Mouse (Mus musculus) heart, embryonic 11.5 days (tissue): ENCODE results near the gene Rps6kl1. TPM values are rescaled to one million over a fixed set of nuclear protein-coding genes. Genes with fewer than 3 reads are reported as not detected.

Source experiments
- ATAC-seq: fragments of 200-750 bp; cut with Nextera tagmentation; replicated peaks from 2 replicates; pipeline ENCODE4 v1.8.0; 2017; ENCODE audit warnings: moderate library complexity; ENCODE audit not compliant: insufficient number of reproducible peaks, low FRiP score, low TSS enrichment
- H3K27ac ChIP-seq: fragments of 300-500 bp; sonication (generic); 2 replicates; pipeline ENCODE4 v1.5.1; 2014; ENCODE audit warnings: mild to moderate bottlenecking, low read depth, low read length
- H3K27me3 ChIP-seq: fragments of 300-500 bp; sonication (generic); 2 replicates; pipeline ENCODE4 v1.6.1; 2014; ENCODE audit warnings: mild to moderate bottlenecking, low read length, mixed read lengths; ENCODE audit not compliant: control insufficient read depth, insufficient read depth
- H3K36me3 ChIP-seq: fragments of 300-500 bp; sonication (generic); 2 replicates; pipeline ENCODE4 v1.6.1; 2014; ENCODE audit warnings: mild to moderate bottlenecking, low read length, moderate library complexity, mixed read lengths; ENCODE audit not compliant: control insufficient read depth, insufficient read depth
- H3K4me1 ChIP-seq: fragments of 300-500 bp; sonication (generic); 2 replicates; pipeline ENCODE4 v1.6.1; 2014; ENCODE audit warnings: low read length; ENCODE audit not compliant: control insufficient read depth, insufficient read depth
- H3K4me2 ChIP-seq: fragments of 300-500 bp; sonication (generic); 2 replicates; pipeline ENCODE4 v1.6.1; 2014; ENCODE audit warnings: mild to moderate bottlenecking, moderate library complexity
- H3K4me3 ChIP-seq: fragments of 300-500 bp; sonication (generic); 2 replicates; pipeline ENCODE4 v1.5.1; 2014; ENCODE audit warnings: low read depth, low read length
- H3K9ac ChIP-seq: fragments of 300-500 bp; sonication (generic); 2 replicates; pipeline ENCODE4 v1.6.1; 2014; ENCODE audit warnings: mild to moderate bottlenecking, low read depth, low read length, moderate library complexity
- H3K9me3 ChIP-seq: fragments of 300-500 bp; sonication (generic); replicated peaks from 2 replicates; pipeline ENCODE4 v1.6.1; 2016; ENCODE audit warnings: low read length; ENCODE audit not compliant: control insufficient read depth
- WGBS: fragments of 180-500 bp; shearing (Covaris S2); extraction: QIAGEN DNeasy Blood & Tissue Kit; methylation state at CpG from one replicate; pipeline ENCODE4 v1.1.7; 2014; ENCODE audit not compliant: insufficient replicate concordance; 5-methylcytosine and 5-hydroxymethylcytosine counted together
- polyA plus RNA-seq: library from polyadenylated mRNA; unstranded; fragments of >200 nt; fragmentation: Nextera tagmentation; extraction: Ambion mirVana; gene quantifications from 2 replicates; pipeline ENCODE4 v1.2.1, GENCODE M21; 2014

Rps6kl1 gene
- polyA plus RNA-seq, 1 experiment from 2014 or later: 0.94 TPM

DNA sequence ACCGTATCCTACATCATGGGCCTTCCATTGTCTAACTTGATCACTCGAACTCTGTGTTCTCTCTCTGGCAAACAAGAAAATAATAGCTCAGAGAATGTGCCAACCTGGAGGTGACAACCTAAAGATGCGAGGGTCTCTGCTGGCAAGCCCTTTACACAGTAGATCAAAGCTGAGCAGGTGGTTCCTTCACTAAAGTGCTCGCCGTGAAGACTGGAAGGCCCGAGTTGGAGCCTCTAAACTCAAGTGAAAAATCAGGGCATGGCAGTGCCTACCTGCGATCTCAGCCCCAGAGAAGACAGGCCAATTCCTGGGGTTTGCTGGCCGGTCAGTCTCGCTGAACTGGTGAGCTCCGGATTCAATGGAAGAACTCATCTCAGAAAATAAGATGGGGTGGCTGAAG, 42.1 kb upstream of the Rps6kl1 start:
- H3K4me3 ChIP-seq: no peak overlapping the region
- H3K9ac ChIP-seq: no peak overlapping the region
- WGBS: 77% methylated on average over 10 of the region's 10 CpGs
- ATAC-seq: no peak
- no peak overlapping the region for H3K27ac ChIP-seq
- H3K4me2 ChIP-seq: no peak overlapping the region
- H3K4me1 ChIP-seq: peaks cover 21% of the 10 kb centered on the region
- no peaks in the 10 kb centered on the region for H3K36me3 ChIP-seq
- H3K9me3 ChIP-seq: no peaks in the 10 kb centered on the region
- peaks cover 2% of the 10 kb centered on the region; the same call in 1 of the 2 replicates for H3K27me3 ChIP-seq

DNA sequence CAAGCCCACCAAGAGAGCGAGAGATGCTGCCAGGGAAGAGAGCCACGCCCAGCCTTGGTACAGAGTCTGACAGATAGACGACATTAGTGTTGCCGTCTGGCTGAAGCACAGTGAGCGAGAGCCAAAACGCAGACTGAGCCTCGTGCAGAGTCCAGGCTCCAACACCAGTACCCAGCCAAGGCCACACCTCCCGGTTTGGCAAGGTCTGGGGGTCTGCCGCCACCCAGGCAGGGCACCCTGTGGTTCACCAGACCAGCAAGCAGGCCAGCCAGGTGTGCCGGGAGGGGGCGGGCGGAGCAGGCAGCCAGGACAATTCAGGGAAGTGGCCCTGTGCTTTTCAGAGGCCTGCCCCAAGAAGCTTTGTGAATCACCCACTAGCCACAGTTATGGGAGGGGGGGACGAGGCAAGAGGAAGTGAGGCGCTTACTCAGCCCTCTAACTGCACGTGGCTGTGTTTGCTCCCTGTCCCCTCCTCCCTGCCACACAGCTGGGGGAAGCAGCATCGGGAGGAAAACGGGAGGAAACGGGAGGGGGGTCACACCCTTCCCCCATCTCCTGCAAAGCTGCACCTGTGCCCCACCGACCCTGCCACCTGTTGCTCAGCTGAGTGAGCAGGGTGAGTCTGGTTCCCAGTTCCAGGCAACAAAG, 41.5 kb upstream of the Rps6kl1 start:
- ATAC-seq: no peak
- H3K9ac ChIP-seq: peak overlapping the region; percentile 67
- 0 out of 2 replicates have a peak overlapping the region, but pooled peaks have one; percentile 11 for H3K4me2 ChIP-seq
- H3K9me3 ChIP-seq: no peaks in the 10 kb centered on the region
- H3K4me1 ChIP-seq: peaks cover 18% of the 10 kb centered on the region
- no peak overlapping the region for H3K27ac ChIP-seq
- H3K4me3 ChIP-seq: no peak overlapping the region
- WGBS: 25% methylated on average over 19 of the region's 19 CpGs
- H3K27me3 ChIP-seq: peaks cover 2% of the 10 kb centered on the region; the same call in 1 of the 2 replicates
- H3K36me3 ChIP-seq: no peaks in the 10 kb centered on the region

DNA sequence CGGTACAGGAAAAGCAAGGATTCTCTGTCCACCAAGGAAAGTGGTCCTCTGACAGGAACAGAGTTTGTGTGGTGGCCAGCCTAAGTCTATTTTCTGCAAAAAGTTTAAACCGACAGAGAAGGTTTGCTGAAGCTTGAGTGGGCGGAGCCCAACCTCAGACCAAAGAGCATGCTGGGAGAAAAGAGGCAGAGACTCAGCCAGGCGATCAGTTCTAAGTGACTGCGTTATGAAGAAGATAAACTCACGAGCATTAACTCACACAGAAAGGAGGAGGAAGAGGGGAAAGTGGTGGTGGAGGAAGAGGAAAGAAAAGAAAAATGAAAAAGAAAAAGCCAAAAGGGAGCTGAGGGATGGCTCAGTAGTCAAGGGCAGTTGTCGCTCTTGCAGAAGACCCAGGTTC, 39.2 kb upstream of the Rps6kl1 start:
- H3K27me3 ChIP-seq: peaks cover 2% of the 10 kb centered on the region; the same call in 1 of the 2 replicates
- WGBS: 71% methylated on average over 7 of the region's 7 CpGs
- ATAC-seq: no peak
- no peak overlapping the region for H3K4me3 ChIP-seq
- no peaks in the 10 kb centered on the region for H3K9me3 ChIP-seq
- H3K27ac ChIP-seq: no peak overlapping the region
- no peak overlapping the region for H3K4me2 ChIP-seq
- H3K9ac ChIP-seq: no peak overlapping the region
- H3K4me1 ChIP-seq: peaks cover 23% of the 10 kb centered on the region
- no peaks in the 10 kb centered on the region for H3K36me3 ChIP-seq

DNA sequence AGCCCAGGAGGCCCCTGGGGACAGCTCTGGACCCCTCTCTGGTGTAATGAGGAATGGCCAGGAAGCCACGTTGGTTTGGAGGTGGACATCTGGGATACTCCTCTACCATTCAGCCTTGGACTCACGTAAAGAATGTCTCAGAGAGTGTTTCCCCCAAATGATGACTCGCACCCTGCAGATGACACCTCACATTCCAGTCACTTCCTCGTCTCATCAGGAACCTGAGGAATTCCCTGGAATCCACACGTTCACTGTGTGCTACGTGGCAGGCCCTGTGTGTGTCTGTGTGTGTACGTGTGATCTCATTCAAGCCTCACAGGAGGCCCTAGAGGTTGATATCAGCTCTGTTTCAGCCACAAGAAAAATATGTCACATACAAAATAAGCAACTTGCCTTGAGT, 35.3 kb upstream of the Rps6kl1 start:
- WGBS: 42% methylated on average over 7 of the region's 7 CpGs
- Histone ChIP-seq H3K9me3 (no peaks in the 10 kb centered on the region), H3K27me3 (peaks cover 8% of the 10 kb centered on the region), H3K4me1 (peaks cover 17% of the 10 kb centered on the region), H3K27ac (peak overlapping the region; percentile 51; the same call in 1 of the 2 replicates), H3K4me2 (no peak overlapping the region), H3K4me3 (no peak overlapping the region), H3K9ac (no peak overlapping the region), H3K36me3 (no peaks in the 10 kb centered on the region)
- no peak for ATAC-seq

DNA sequence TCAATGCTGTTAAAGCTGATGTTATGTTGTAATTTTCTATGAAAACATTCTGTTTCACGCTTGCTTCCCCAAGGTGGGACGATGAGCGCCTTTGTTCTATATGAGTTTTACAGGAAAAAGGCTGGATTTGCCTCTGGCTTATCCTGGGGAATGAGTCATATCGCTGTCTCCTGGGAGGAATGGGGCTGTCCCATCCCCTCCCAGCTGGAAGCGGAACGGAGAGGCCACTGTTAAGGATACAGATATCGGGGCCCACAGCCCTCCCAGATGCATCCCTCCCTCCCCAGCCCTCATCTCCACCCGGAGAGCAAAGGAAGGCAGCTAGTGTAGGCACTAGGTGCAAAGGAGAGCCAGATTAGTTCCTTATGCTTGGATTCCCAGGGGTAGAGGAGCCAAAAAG, 34.7 kb upstream of the Rps6kl1 start:
- Histone ChIP-seq H3K9ac (no peak overlapping the region), H3K9me3 (no peaks in the 10 kb centered on the region), H3K27me3 (peaks cover 8% of the 10 kb centered on the region), H3K4me2 (no peak overlapping the region), H3K4me1 (peaks cover 18% of the 10 kb centered on the region), H3K36me3 (no peaks in the 10 kb centered on the region), H3K27ac (no peak overlapping the region), H3K4me3 (no peak overlapping the region)
- WGBS: 33% methylated on average over 8 of the region's 8 CpGs
- ATAC-seq: peak; percentile 69; the same call in 1 of the 2 replicates

DNA sequence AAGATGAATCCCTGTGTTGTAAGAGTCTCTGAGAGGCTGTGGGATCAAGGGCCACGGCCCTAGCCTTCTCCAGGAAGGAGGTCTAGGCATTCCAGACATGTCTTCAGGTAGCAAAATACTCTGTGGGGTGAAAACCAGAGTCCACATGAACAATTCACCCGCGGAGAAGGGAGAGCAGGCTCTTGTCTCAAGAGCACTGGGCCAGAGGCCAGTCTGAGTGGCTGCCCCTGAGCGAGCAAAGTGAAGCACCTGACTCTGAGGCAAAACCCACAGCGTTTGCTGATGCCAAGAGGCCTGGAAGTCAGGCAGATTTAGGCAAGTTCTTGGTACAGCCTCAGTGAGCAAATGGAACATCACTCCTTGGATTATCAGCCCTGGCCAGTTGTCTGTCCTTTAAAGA, 33.1 kb upstream of the Rps6kl1 start:
- no peak for ATAC-seq
- Histone ChIP-seq H3K27me3 (peaks cover 8% of the 10 kb centered on the region), H3K9me3 (no peaks in the 10 kb centered on the region), H3K4me2 (no peak overlapping the region), H3K4me1 (peaks cover 18% of the 10 kb centered on the region), H3K36me3 (no peaks in the 10 kb centered on the region), H3K9ac (no peak overlapping the region), H3K4me3 (no peak overlapping the region), H3K27ac (no peak overlapping the region)
- 54% methylated on average over 5 of the region's 5 CpGs for WGBS

DNA sequence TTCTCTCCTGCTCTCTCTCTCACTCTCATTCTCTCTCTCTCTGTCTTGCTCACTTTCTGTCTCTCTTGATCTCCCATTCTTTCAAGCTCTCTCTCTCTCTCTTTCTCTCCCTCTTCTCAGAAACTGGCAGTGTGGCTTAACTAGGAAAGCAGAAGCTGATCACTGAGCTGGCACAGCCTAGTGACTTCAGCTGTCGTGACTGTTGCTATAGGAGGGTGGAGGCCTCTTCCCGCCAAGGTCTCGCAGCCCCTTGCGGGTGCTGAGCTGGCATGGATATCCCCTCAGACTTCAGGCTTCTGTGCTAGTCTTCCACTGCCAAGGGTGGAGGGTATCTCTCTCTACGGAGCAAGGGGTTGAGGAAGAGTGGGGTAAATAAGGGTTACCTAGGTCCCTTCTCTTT, 31.8 kb upstream of the Rps6kl1 start:
- WGBS: 63% methylated on average over 5 of the region's 5 CpGs
- H3K9me3 ChIP-seq: no peaks in the 10 kb centered on the region
- peaks cover 8% of the 10 kb centered on the region for H3K27me3 ChIP-seq
- ATAC-seq: no peak
- no peak overlapping the region for H3K4me3 ChIP-seq
- H3K4me2 ChIP-seq: no peak overlapping the region
- H3K4me1 ChIP-seq: peaks cover 19% of the 10 kb centered on the region
- no peak overlapping the region for H3K27ac ChIP-seq
- no peaks in the 10 kb centered on the region for H3K36me3 ChIP-seq
- no peak overlapping the region for H3K9ac ChIP-seq

DNA sequence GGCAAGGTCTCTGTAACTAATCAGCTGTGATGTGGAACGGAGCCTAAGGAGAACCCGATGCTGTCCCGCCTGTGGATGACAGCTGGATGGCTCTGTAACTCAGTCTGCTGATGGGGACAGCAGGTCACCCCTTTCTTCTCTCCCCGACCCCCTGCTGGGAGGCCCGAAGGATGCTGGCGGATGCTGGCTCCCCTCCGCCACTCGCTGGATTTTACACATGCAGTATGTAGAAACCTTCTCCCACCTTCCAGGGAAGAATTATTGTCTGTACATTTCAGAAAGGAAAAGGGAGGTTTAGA, 31.2 kb upstream of the Rps6kl1 start:
- 21% methylated on average over 8 of the region's 8 CpGs for WGBS
- H3K4me3 ChIP-seq: no peak overlapping the region
- no peaks in the 10 kb centered on the region for H3K9me3 ChIP-seq
- peaks cover 25% of the 10 kb centered on the region for H3K4me1 ChIP-seq
- no peak for ATAC-seq
- peak overlapping the region; percentile 20; the same call in 1 of the 2 replicates for H3K4me2 ChIP-seq
- H3K9ac ChIP-seq: no peak overlapping the region
- H3K27ac ChIP-seq: no peak overlapping the region
- H3K36me3 ChIP-seq: no peaks in the 10 kb centered on the region
- peaks cover 8% of the 10 kb centered on the region for H3K27me3 ChIP-seq
